Comparison of ENCODE assay signal across 8 mouse cellular contexts in genomic region chr5:39643924-39644826, GRCm38 (mm10).
A peak's percentile ranks its signal among the peaks of the same experiment; 100 is the strongest.
DNase-seq lines count a peak whose midpoint lies in the region.

No protein-coding gene starts in this region.

- intact Hi-C loops in left cerebral cortex, postnatal 36 days (cut with DNase I), result loop anchor here (2.0 to 10.0 kb wide), 7 partner anchors 318 to 863 kb away; no protein-coding TSS in a partner anchor

- peak; percentile 97 for DNase-seq in adrenal gland, adult 2 months
- peak; percentile 91 for DNase-seq in embryo, embryonic 11 days
- DNase-seq in gastrocnemius, postnatal 4 days (ENCODE audit: low spot score in 2 of 2), result peak; percentile 68 to 79
- DNase-seq in kidney, adult 11 months, result peak; percentile 87
- peak; percentile 91 to 92 for DNase-seq in left cerebral cortex, postnatal 36 days (ENCODE audit: low spot score in 2 of 2)
- DNase-seq in mesoderm, embryonic 11.5 days (ENCODE audit: low read depth, low spot score), result peak; percentile 88
- DNase-seq in right cerebral cortex, postnatal 25 days, result peak; percentile 91
- peak; percentile 87 to 93 for DNase-seq in urinary bladder, postnatal 36 days (ENCODE audit: low spot score in 2 of 2)

Comparison
In these comparisons a context has a peak if more than half of its experiments do, and no peak if none do; other contexts are left out.
1. Peak in every context shown above with its lines: DNase-seq.